Mouse (Mus musculus): Measurements from ENCODE around the gene Pde4a. TPM values are rescaled to one million over a fixed set of nuclear protein-coding genes. Genes with fewer than 3 reads are reported as not detected.

Gene Pde4a
- polyA plus RNA-seq, 1 experiment from 2014 or later: 7.0 TPM

DNA sequence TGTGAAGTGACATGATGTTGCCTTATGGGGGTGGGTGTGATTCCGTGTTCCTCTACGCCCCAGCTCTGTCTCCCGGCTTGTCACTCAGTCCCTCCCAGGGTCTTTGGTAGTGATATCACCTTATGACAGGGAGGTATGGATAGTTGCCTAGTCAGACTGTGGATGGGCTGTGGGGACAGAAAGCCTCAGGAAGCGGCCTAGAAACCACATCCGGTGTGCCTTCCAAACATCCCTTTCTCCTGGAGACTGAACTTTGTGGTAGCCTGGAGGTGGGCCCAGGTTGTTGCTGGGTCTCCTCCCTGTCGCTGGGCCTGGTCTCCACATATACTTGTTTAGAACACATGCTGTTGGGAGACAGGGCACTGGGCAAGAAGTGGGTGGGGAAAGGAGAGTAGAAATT is 17.9 kb downstream of the Pde4a start:
- Histone ChIP-seq H3K4me1 (replicated peaks; ENCODE audit: control insufficient read depth, insufficient read depth, low read length) (peaks cover 5% of the 10 kb centered on the region; the same call in 1 of the 2 replicates), H3K4me2 (ENCODE audit: low read depth, low read length, severe bottlenecking) (no peak overlapping the region), H3K9ac (ENCODE audit: low read length) (no peak overlapping the region), H3K9me3 (ENCODE audit: control insufficient read depth, low read length) (no peaks in the 10 kb centered on the region), H3K36me3 (ENCODE audit: control insufficient read depth, insufficient read depth, low read length) (no peaks in the 10 kb centered on the region), H3K4me3 (ENCODE audit: low read depth, low read length) (no peak overlapping the region), H3K27me3 (ENCODE audit: control insufficient read depth, insufficient read depth, low read length) (peaks cover 18% of the 10 kb centered on the region), H3K27ac (ENCODE audit: low read depth, low read length) (no peak overlapping the region)
- WGBS: 78% methylated on average over 6 of the region's 6 CpGs
- DNase-seq (ENCODE audit: low spot score) (no peak), ATAC-seq (replicated peaks; ENCODE audit: low FRiP score) (no peak)

- no peaks in the 10 kb centered on the region for H3K9me3 ChIP-seq (ENCODE audit: control insufficient read depth, low read length)
- DNase-seq (ENCODE audit: low spot score): no peak
- peak overlapping the region; percentile 18; the same call in 1 of the 2 replicates for H3K4me2 ChIP-seq (ENCODE audit: low read depth, low read length, severe bottlenecking)
- WGBS: 7% methylated on average over 34 of the region's 34 CpGs
- no peak for ATAC-seq (replicated peaks; ENCODE audit: low FRiP score)
- peaks cover 18% of the 10 kb centered on the region for H3K27me3 ChIP-seq (ENCODE audit: control insufficient read depth, insufficient read depth, low read length)
- H3K27ac ChIP-seq (ENCODE audit: low read depth, low read length): no peak overlapping the region
- H3K4me1 ChIP-seq (replicated peaks; ENCODE audit: control insufficient read depth, insufficient read depth, low read length): peaks cover 5% of the 10 kb centered on the region; the same call in 1 of the 2 replicates
- H3K36me3 ChIP-seq (ENCODE audit: control insufficient read depth, insufficient read depth, low read length): no peaks in the 10 kb centered on the region
- H3K4me3 ChIP-seq (ENCODE audit: low read depth, low read length): no peak overlapping the region
- no peak overlapping the region for H3K9ac ChIP-seq (ENCODE audit: low read length)
These were observed 18.4 kb downstream of the Pde4a start for GRCm38 (mm10) chr9:21183905-21184413.

DNA sequence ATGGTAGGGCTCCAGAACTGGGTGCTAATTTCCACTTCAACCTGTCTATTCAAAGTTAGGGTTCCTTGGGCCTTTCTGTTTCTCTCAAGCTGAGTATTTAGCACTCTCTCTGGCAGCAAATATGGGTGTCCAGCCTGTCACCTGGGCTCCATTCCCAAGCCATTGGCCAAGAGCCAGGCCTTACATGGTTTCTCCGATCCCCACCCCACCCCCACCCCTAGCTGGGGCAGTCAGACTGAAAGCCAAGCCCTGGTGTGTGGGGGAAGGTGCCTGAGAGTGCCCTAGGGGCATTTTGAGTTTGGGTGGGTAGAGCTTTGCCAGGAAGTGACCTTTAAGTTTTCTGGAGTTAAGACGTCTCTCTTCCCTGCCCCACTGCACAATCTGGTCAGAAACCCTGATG is 19.2 kb downstream of the Pde4a start:
- Histone ChIP-seq H3K27me3 (ENCODE audit: control insufficient read depth, insufficient read depth, low read length) (peaks cover 18% of the 10 kb centered on the region), H3K27ac (ENCODE audit: low read depth, low read length) (no peak overlapping the region), H3K4me2 (ENCODE audit: low read depth, low read length, severe bottlenecking) (no peak overlapping the region), H3K9ac (ENCODE audit: low read length) (no peak overlapping the region), H3K4me1 (replicated peaks; ENCODE audit: control insufficient read depth, insufficient read depth, low read length) (peaks cover 5% of the 10 kb centered on the region; the same call in 1 of the 2 replicates), H3K4me3 (ENCODE audit: low read depth, low read length) (no peak overlapping the region), H3K36me3 (ENCODE audit: control insufficient read depth, insufficient read depth, low read length) (no peaks in the 10 kb centered on the region), H3K9me3 (ENCODE audit: control insufficient read depth, low read length) (no peaks in the 10 kb centered on the region)
- ATAC-seq (replicated peaks; ENCODE audit: low FRiP score) (no peak), DNase-seq (ENCODE audit: low spot score) (no peak)
- WGBS: 33% methylated on average over 2 of the region's 2 CpGs

GRCm38 (mm10) chr9:21185436-21185835 is 19.9 kb downstream of the Pde4a start:
- H3K27ac ChIP-seq (ENCODE audit: low read depth, low read length): no peak overlapping the region
- no peaks in the 10 kb centered on the region for H3K36me3 ChIP-seq (ENCODE audit: control insufficient read depth, insufficient read depth, low read length)
- no peak overlapping the region for H3K4me3 ChIP-seq (ENCODE audit: low read depth, low read length)
- WGBS: 88% methylated on average over 5 of the region's 5 CpGs
- H3K9ac ChIP-seq (ENCODE audit: low read length): no peak overlapping the region
- DNase-seq (ENCODE audit: low spot score) (no peak), ATAC-seq (replicated peaks; ENCODE audit: low FRiP score) (no peak)
- no peak overlapping the region for H3K4me2 ChIP-seq (ENCODE audit: low read depth, low read length, severe bottlenecking)
- peaks cover 18% of the 10 kb centered on the region for H3K27me3 ChIP-seq (ENCODE audit: control insufficient read depth, insufficient read depth, low read length)
- peaks cover 5% of the 10 kb centered on the region; the same call in 1 of the 2 replicates for H3K4me1 ChIP-seq (replicated peaks; ENCODE audit: control insufficient read depth, insufficient read depth, low read length)
- no peaks in the 10 kb centered on the region for H3K9me3 ChIP-seq (ENCODE audit: control insufficient read depth, low read length)

DNA sequence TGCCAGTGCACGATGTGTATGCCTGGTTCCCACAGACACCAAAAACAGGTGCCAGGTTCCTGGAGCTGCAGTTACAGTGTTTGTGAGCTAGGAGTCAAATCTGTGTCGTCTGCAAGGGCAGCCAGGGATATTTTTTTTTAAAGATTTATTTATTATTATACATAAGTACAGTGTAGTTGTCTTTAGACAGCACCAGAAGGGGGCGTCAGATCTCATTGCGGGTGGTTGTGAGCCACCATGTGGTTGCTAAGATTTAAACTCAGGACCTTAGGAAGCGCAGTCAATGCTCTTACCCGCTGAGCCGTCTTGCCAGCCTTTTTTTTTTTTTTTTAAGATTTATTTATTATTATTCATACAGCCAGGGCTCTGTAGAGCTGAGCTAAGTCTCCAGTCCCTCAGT is 24.4 kb downstream of the Pde4a start:
- Histone ChIP-seq H3K4me1 (replicated peaks; ENCODE audit: control insufficient read depth, insufficient read depth, low read length) (no peaks in the 10 kb centered on the region), H3K4me2 (ENCODE audit: low read depth, low read length, severe bottlenecking) (no peak overlapping the region), H3K9me3 (ENCODE audit: control insufficient read depth, low read length) (no peaks in the 10 kb centered on the region), H3K4me3 (ENCODE audit: low read depth, low read length) (no peak overlapping the region), H3K27me3 (ENCODE audit: control insufficient read depth, insufficient read depth, low read length) (no peaks in the 10 kb centered on the region), H3K9ac (ENCODE audit: low read length) (no peak overlapping the region), H3K27ac (ENCODE audit: low read depth, low read length) (no peak overlapping the region), H3K36me3 (ENCODE audit: control insufficient read depth, insufficient read depth, low read length) (no peaks in the 10 kb centered on the region)
- no peak for DNase-seq (ENCODE audit: low spot score)
- no peak for ATAC-seq (replicated peaks; ENCODE audit: low FRiP score)
- WGBS: 55% methylated on average over 7 of the region's 7 CpGs

DNA sequence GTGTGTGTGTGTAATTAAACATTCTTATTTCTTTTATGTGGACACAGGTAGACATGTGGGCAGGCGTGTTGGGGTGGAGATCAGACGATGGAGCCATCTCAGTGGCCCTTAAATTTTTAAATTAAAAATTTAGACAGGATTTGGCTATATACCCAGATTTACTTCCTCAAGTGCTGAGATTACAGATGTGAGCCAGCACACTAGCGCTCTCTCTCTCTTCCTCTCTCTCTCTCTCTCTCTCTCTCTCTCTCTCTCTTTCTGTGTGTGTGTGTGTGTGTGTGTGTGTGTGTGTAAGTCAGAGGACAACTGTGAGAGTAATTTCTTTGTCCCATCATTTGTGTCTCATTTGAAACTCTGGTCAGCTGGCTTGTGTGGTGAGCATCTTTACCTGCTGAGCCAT is 25.2 kb downstream of the Pde4a start:
- Histone ChIP-seq H3K9ac (ENCODE audit: low read length) (no peak overlapping the region), H3K27me3 (ENCODE audit: control insufficient read depth, insufficient read depth, low read length) (no peaks in the 10 kb centered on the region), H3K27ac (ENCODE audit: low read depth, low read length) (no peak overlapping the region), H3K36me3 (ENCODE audit: control insufficient read depth, insufficient read depth, low read length) (no peaks in the 10 kb centered on the region), H3K4me1 (replicated peaks; ENCODE audit: control insufficient read depth, insufficient read depth, low read length) (0 out of 2 replicates have a peak, but pooled peaks cover 1% of the 10 kb centered on the region), H3K4me3 (ENCODE audit: low read depth, low read length) (no peak overlapping the region), H3K9me3 (ENCODE audit: control insufficient read depth, low read length) (no peaks in the 10 kb centered on the region), H3K4me2 (ENCODE audit: low read depth, low read length, severe bottlenecking) (no peak overlapping the region)
- 87% methylated on average over 3 of the region's 3 CpGs for whole genome bisulfite sequencing
- DNase-seq (ENCODE audit: low spot score) (no peak), ATAC-seq (replicated peaks; ENCODE audit: low FRiP score) (no peak)

DNA sequence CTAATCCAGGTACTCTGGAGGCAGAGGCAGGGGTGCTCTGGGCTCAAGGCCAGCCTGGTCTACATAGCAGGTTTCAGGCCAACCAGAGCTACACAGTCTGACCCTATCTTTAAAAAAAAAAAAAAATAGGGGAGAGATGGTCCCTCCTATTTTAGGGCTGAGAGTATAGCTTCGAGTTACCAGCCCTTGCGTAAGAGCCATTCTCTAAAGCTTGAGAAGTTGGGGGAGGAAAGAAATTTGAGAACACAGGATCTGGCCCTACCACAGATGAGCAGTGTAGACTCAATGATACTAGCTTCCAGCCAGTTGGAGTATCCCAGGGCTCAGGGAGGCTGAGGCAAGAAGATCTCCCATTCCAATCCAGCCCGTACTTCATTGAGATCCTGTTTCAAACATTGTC is 28.3 kb downstream of the Pde4a start:
- ATAC-seq (replicated peaks; ENCODE audit: low FRiP score) (no peak), DNase-seq (ENCODE audit: low spot score) (no peak)
- no peak overlapping the region for H3K27ac ChIP-seq (ENCODE audit: low read depth, low read length)
- 82% methylated on average over 3 of the region's 3 CpGs for WGBS
- no peak overlapping the region for H3K4me2 ChIP-seq (ENCODE audit: low read depth, low read length, severe bottlenecking)
- H3K9me3 ChIP-seq (ENCODE audit: control insufficient read depth, low read length): no peaks in the 10 kb centered on the region
- no peak overlapping the region for H3K9ac ChIP-seq (ENCODE audit: low read length)
- H3K36me3 ChIP-seq (ENCODE audit: control insufficient read depth, insufficient read depth, low read length): no peaks in the 10 kb centered on the region
- peaks cover 22% of the 10 kb centered on the region; the same call in 1 of the 2 replicates for H3K4me1 ChIP-seq (replicated peaks; ENCODE audit: control insufficient read depth, insufficient read depth, low read length)
- H3K4me3 ChIP-seq (ENCODE audit: low read depth, low read length): no peak overlapping the region
- no peaks in the 10 kb centered on the region for H3K27me3 ChIP-seq (ENCODE audit: control insufficient read depth, insufficient read depth, low read length)

GRCm38 (mm10) chr9:21194787-21195493 is 29.4 kb downstream of the Pde4a start:
- DNase-seq (ENCODE audit: low spot score): no peak
- Histone ChIP-seq H3K4me2 (ENCODE audit: low read depth, low read length, severe bottlenecking) (no peak overlapping the region), H3K27ac (ENCODE audit: low read depth, low read length) (no peak overlapping the region), H3K27me3 (ENCODE audit: control insufficient read depth, insufficient read depth, low read length) (no peaks in the 10 kb centered on the region), H3K4me3 (ENCODE audit: low read depth, low read length) (no peak overlapping the region), H3K9ac (ENCODE audit: low read length) (no peak overlapping the region), H3K9me3 (ENCODE audit: control insufficient read depth, low read length) (no peaks in the 10 kb centered on the region), H3K4me1 (replicated peaks; ENCODE audit: control insufficient read depth, insufficient read depth, low read length) (peaks cover 22% of the 10 kb centered on the region; the same call in 1 of the 2 replicates), H3K36me3 (ENCODE audit: control insufficient read depth, insufficient read depth, low read length) (no peaks in the 10 kb centered on the region)
- 78% methylated on average over 4 of the region's 4 CpGs for WGBS
- no peak for ATAC-seq (replicated peaks; ENCODE audit: low FRiP score)

Data from forebrain, embryonic 11.5 days (tissue).